Mouse (Mus musculus) stomach, postnatal 0 days (tissue): Measurements from ENCODE around the gene Gemin4. TPM values are rescaled to one million over a fixed set of nuclear protein-coding genes. Genes with fewer than 3 reads are reported as not detected.

Experiments used
- ATAC-seq: fragments of 200-750 bp; cut with Nextera tagmentation; 2 replicates; pipeline ENCODE4 v1.8.0; 2017; ENCODE audit not compliant: low FRiP score, low TSS enrichment
- DNase-seq: peaks from one replicate; pipeline ENCODE4 v3.0.0-alpha.2; 2016; ENCODE audit warnings: low spot score
- H3K27ac ChIP-seq: fragments of 300-500 bp; sonication (generic); replicated peaks from 2 replicates; pipeline ENCODE4 v1.5.1; 2014; ENCODE audit warnings: mild to moderate bottlenecking, control low read depth
- H3K27me3 ChIP-seq: fragments of 300-500 bp; sonication (generic); 2 replicates; pipeline ENCODE4 v1.6.1; 2014; ENCODE audit warnings: low read length; ENCODE audit not compliant: control insufficient read depth, insufficient read depth
- H3K36me3 ChIP-seq: fragments of 300-500 bp; sonication (generic); 2 replicates; pipeline ENCODE4 v1.6.1; 2014; ENCODE audit warnings: low read length, mixed read lengths; ENCODE audit not compliant: control insufficient read depth, insufficient read depth
- H3K4me1 ChIP-seq: fragments of 300-500 bp; sonication (generic); replicated peaks from 2 replicates; pipeline ENCODE4 v1.6.1; 2014; ENCODE audit warnings: antibody characterized with exemption; ENCODE audit not compliant: control insufficient read depth, insufficient read depth
- H3K4me2 ChIP-seq: fragments of 300-500 bp; sonication (generic); replicated peaks from 2 replicates; pipeline ENCODE4 v1.6.1; 2014; ENCODE audit warnings: low read depth, mild to moderate bottlenecking, control low read depth, moderate library complexity
- H3K4me3 ChIP-seq: fragments of 300-500 bp; sonication (generic); 2 replicates; pipeline ENCODE4 v1.5.1; 2014; ENCODE audit warnings: low read depth, low read length, control low read depth
- H3K9ac ChIP-seq: fragments of 300-500 bp; sonication (generic); 2 replicates; pipeline ENCODE4 v1.6.1; 2014; ENCODE audit warnings: mild to moderate bottlenecking, low read length, control low read depth, mixed read lengths
- H3K9me3 ChIP-seq: fragments of 300-500 bp; sonication (generic); 2 replicates; pipeline ENCODE4 v1.6.1; 2016; ENCODE audit warnings: low read length; ENCODE audit not compliant: control insufficient read depth
- CTCF ChIP-seq: IDR thresholded peaks from 2 replicates; pipeline ENCODE4 v1.5.1; 2016; ENCODE audit warnings: antibody characterized with exemption, low read depth, mild to moderate bottlenecking, moderate library complexity
- EP300 ChIP-seq: optimal IDR thresholded peaks from 2 replicates; pipeline ENCODE3; 2016; ENCODE audit warnings: antibody characterized with exemption
- WGBS: fragments of 180-500 bp; shearing (Covaris S2); extraction: QIAGEN DNeasy Blood & Tissue Kit; methylation state at CpG from one replicate; pipeline ENCODE4 v1.1.7; 2014; 5-methylcytosine and 5-hydroxymethylcytosine counted together
- polyA plus RNA-seq: library from polyadenylated mRNA; unstranded; fragments of >200 nt; fragmentation: Nextera tagmentation; extraction: Ambion mirVana; gene quantifications from 2 replicates; pipeline ENCODE4 v1.2.1, GENCODE M21; 2015

Gemin4 gene
- polyA plus RNA-seq = 18.5 and 21.9 TPM in 2 replicates

- H3K27me3 ChIP-seq = no peaks in the 10 kb centered on the region
- DNase-seq (peak; percentile 99), ATAC-seq (peak; percentile 96)
- no peaks in the 10 kb centered on the region for H3K9me3 ChIP-seq
- H3K4me1 ChIP-seq = no peaks in the 10 kb centered on the region
- H3K4me2 ChIP-seq = peak within 1 kb of the TSS; percentile 92
- peak within 1 kb of the TSS; percentile 97 for H3K27ac ChIP-seq
- WGBS = under 1% methylated on average over 34 of the region's 35 CpGs
- H3K36me3 ChIP-seq = peaks cover 5% of the 10 kb centered on the region
- TF ChIP-seq CTCF = peak; percentile 99
- no peak for TF ChIP-seq EP300
- peak within 1 kb of the TSS; percentile 80 for H3K4me3 ChIP-seq
- peak within 1 kb of the TSS; percentile 90 for H3K9ac ChIP-seq
Measured at GRCm38 (mm10) chr11:76217390-76217800, at the start of gene Gemin4, which contains the start of gene Dbil5. TSS of gene Gemin4 (minus strand) at chr11:76217664. TSS of gene Dbil5 (plus strand) at chr11:76217608.

GRCm38 (mm10) chr11:76262611-76263351 lies 45.3 kb upstream of the Gemin4 start:
- DNase-seq = no peak
- Histone ChIP-seq H3K4me2 (no peak overlapping the region), H3K4me1 (no peaks in the 10 kb centered on the region), H3K9me3 (no peaks in the 10 kb centered on the region), H3K27ac (no peak overlapping the region), H3K36me3 (peaks cover 10% of the 10 kb centered on the region), H3K4me3 (no peak overlapping the region), H3K27me3 (no peaks in the 10 kb centered on the region), H3K9ac (no peak overlapping the region)
- WGBS = 33% methylated on average over 19 of the region's 19 CpGs
- TF ChIP-seq EP300 (no peak), CTCF (no peak)
- ATAC-seq = no peak

GRCm38 (mm10) chr11:76261224-76261623 lies 43.8 kb upstream of the Gemin4 start:
- Histone ChIP-seq H3K4me1 (no peaks in the 10 kb centered on the region), H3K4me3 (no peak overlapping the region), H3K9me3 (no peaks in the 10 kb centered on the region), H3K36me3 (peaks cover 10% of the 10 kb centered on the region), H3K27me3 (no peaks in the 10 kb centered on the region), H3K27ac (no peak overlapping the region), H3K4me2 (no peak overlapping the region), H3K9ac (no peak overlapping the region)
- TF ChIP-seq EP300 (no peak), CTCF (no peak)
- ATAC-seq = no peak
- WGBS = 73% methylated on average over 12 of the region's 12 CpGs
- DNase-seq = no peak

- no peak for ATAC-seq
- peaks cover 10% of the 10 kb centered on the region for H3K36me3 ChIP-seq
- no peak overlapping the region for H3K4me3 ChIP-seq
- H3K9me3 ChIP-seq = no peaks in the 10 kb centered on the region
- no peak overlapping the region for H3K4me2 ChIP-seq
- no peak overlapping the region for H3K9ac ChIP-seq
- H3K27ac ChIP-seq = no peak overlapping the region
- no peak for DNase-seq
- H3K4me1 ChIP-seq = no peaks in the 10 kb centered on the region
- TF ChIP-seq EP300 (no peak), CTCF (no peak)
- WGBS = 65% methylated on average over 10 of the region's 10 CpGs
- H3K27me3 ChIP-seq = no peaks in the 10 kb centered on the region
Measured at GRCm38 (mm10) chr11:76260208-76261050, 43.0 kb upstream of the Gemin4 start.

- 62% methylated on average over 6 of the region's 6 CpGs for WGBS
- Histone ChIP-seq H3K4me3 (no peak overlapping the region), H3K27me3 (no peaks in the 10 kb centered on the region), H3K36me3 (peaks cover 10% of the 10 kb centered on the region), H3K4me2 (no peak overlapping the region), H3K27ac (no peak overlapping the region), H3K4me1 (no peaks in the 10 kb centered on the region), H3K9me3 (no peaks in the 10 kb centered on the region), H3K9ac (no peak overlapping the region)
- DNase-seq (no peak), ATAC-seq (no peak)
- TF ChIP-seq CTCF (no peak), EP300 (no peak)
Measured at GRCm38 (mm10) chr11:76258511-76258910, 41.0 kb upstream of the Gemin4 start.

GRCm38 (mm10) chr11:76257386-76257785 lies 39.9 kb upstream of the Gemin4 start:
- Histone ChIP-seq H3K9ac (no peak overlapping the region), H3K4me3 (no peak overlapping the region), H3K4me2 (no peak overlapping the region), H3K4me1 (no peaks in the 10 kb centered on the region), H3K27me3 (no peaks in the 10 kb centered on the region), H3K27ac (no peak overlapping the region), H3K36me3 (peaks cover 10% of the 10 kb centered on the region), H3K9me3 (no peaks in the 10 kb centered on the region)
- TF ChIP-seq EP300 = no peak
- no peak for TF ChIP-seq CTCF
- DNase-seq = no peak
- WGBS = 79% methylated on average over 4 of the region's 4 CpGs
- no peak for ATAC-seq
